Mouse (Mus musculus) intestine, embryonic 14.5 days (tissue): ENCODE measurements around the gene Acsf3. TPM values are rescaled to one million over a fixed set of nuclear protein-coding genes. Genes with fewer than 3 reads are reported as not detected.

Experiments used
- ATAC-seq: fragments of 200-750 bp; cut with Nextera tagmentation; replicated peaks from 2 replicates; pipeline ENCODE4 v1.8.0; 2017; ENCODE audit warnings: low read depth, moderate number of reproducible peaks, moderate TSS enrichment, moderate library complexity; ENCODE audit not compliant: low FRiP score, low TSS enrichment
- DNase-seq: peaks from one replicate; pipeline ENCODE4 v3.0.0-alpha.2; 2018; ENCODE audit warnings: low spot score
- H3K27ac ChIP-seq: fragments of 300-500 bp; sonication (generic); 2 replicates; pipeline ENCODE4 v1.5.1; 2014; ENCODE audit warnings: low read depth, mild to moderate bottlenecking, control low read depth
- H3K27me3 ChIP-seq: fragments of 300-500 bp; sonication (generic); replicated peaks from 2 replicates; pipeline ENCODE4 v1.6.1; 2014; ENCODE audit warnings: low read length, control low read depth; ENCODE audit not compliant: control insufficient read depth, insufficient read depth
- H3K36me3 ChIP-seq: fragments of 300-500 bp; sonication (generic); 2 replicates; pipeline ENCODE4 v1.6.1; 2014; ENCODE audit warnings: low read length, control low read depth; ENCODE audit not compliant: control insufficient read depth, insufficient read depth
- H3K4me1 ChIP-seq: fragments of 300-500 bp; sonication (generic); replicated peaks from 2 replicates; pipeline ENCODE4 v1.6.1; 2014; ENCODE audit warnings: low read length, control low read depth, mixed read lengths; ENCODE audit not compliant: control insufficient read depth, insufficient read depth
- H3K4me2 ChIP-seq: fragments of 300-500 bp; sonication (generic); 2 replicates; pipeline ENCODE4 v1.6.1; 2014; ENCODE audit warnings: low read length
- H3K4me3 ChIP-seq: fragments of 300-500 bp; sonication (generic); 2 replicates; pipeline ENCODE4 v1.5.1; 2014; ENCODE audit warnings: low read depth, low read length, control low read depth, mixed read lengths
- H3K9ac ChIP-seq: fragments of 300-500 bp; sonication (generic); 2 replicates; pipeline ENCODE4 v1.6.1; 2014; ENCODE audit warnings: mild to moderate bottlenecking, low read length
- H3K9me3 ChIP-seq: fragments of 300-500 bp; sonication (generic); 2 replicates; pipeline ENCODE4 v1.6.1; 2016; ENCODE audit warnings: low read length, control low read depth; ENCODE audit not compliant: control insufficient read depth
- WGBS: fragments of 180-500 bp; shearing (Covaris S2); extraction: QIAGEN DNeasy Blood & Tissue Kit; methylation state at CpG from one replicate; pipeline ENCODE4 v1.1.7; 2014; 5-methylcytosine and 5-hydroxymethylcytosine counted together
- polyA plus RNA-seq: library from polyadenylated mRNA; unstranded; fragments of >200 nt; fragmentation: Nextera tagmentation; extraction: Ambion mirVana; gene quantifications from 2 replicates; pipeline ENCODE4 v1.2.1, GENCODE M21; 2014

Acsf3 gene
- polyA plus RNA-seq, 1 experiment from 2014 or later = 21.6 TPM

DNA sequence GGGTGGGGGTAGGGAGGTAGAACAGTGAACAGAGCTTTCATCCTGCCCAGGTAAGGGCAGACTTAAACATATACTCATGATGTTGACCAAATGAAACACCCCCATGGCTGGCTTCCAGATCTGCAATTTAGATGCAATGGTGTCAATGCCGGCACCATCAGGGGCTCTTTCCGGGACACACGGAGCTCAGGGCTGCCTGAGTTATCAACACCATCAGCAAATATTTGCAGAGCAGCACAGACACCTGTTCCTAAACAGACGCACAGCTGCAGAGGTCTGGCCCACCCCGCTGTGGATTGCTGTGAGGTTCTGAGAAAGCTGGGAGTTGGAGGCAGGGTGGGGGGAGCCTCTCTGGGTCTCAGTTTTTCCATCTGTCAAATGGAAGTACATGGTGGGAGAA lies 9.1 kb upstream of the Acsf3 start:
- DNase-seq (no peak), ATAC-seq (peak; percentile 58; the same call in 1 of the 2 replicates)

DNA sequence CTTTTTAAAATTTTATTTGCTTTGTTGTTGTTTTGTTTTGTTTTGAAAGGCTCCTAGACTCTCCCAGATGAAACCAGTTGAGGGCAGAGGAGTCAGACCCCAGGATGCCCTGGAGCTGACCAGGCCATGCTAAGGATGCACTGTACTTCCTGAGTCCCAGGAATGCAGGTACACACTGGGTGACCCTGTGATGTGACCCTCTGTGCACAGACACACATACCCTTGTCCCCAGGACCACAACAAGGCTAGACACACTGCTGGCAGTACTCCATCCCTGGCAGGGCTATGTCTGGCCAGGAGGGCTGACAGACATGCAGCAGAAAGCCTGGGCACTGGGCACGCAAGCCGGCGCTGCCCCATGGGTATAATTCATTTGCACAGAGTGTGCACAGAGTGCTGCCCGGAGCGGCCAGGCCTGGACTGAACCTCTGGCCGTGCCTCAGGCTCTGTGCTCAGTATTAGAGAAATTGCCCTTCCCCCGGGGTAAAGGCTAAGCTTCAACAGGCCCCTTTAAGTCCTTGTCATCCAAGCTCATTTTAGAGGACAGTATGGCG lies 8.6 kb upstream of the Acsf3 start:
- no peak overlapping the region for H3K9ac ChIP-seq
- H3K4me1 ChIP-seq = no peaks in the 10 kb centered on the region
- no peak overlapping the region for H3K4me3 ChIP-seq
- no peaks in the 10 kb centered on the region for H3K27me3 ChIP-seq
- H3K9me3 ChIP-seq = no peaks in the 10 kb centered on the region
- H3K36me3 ChIP-seq = no peaks in the 10 kb centered on the region
- WGBS = 77% methylated on average over 8 of the region's 8 CpGs
- ATAC-seq = no peak
- H3K27ac ChIP-seq = no peak overlapping the region
- H3K4me2 ChIP-seq = no peak overlapping the region
- DNase-seq = no peak

More for the DNA sequence above, 9.1 kb upstream of the Acsf3 start:
- 49% methylated on average over 5 of the region's 5 CpGs for WGBS
- Histone ChIP-seq H3K4me1 (no peaks in the 10 kb centered on the region), H3K27ac (no peak overlapping the region), H3K36me3 (no peaks in the 10 kb centered on the region), H3K9ac (no peak overlapping the region), H3K27me3 (no peaks in the 10 kb centered on the region), H3K9me3 (no peaks in the 10 kb centered on the region), H3K4me3 (no peak overlapping the region), H3K4me2 (no peak overlapping the region)

DNA sequence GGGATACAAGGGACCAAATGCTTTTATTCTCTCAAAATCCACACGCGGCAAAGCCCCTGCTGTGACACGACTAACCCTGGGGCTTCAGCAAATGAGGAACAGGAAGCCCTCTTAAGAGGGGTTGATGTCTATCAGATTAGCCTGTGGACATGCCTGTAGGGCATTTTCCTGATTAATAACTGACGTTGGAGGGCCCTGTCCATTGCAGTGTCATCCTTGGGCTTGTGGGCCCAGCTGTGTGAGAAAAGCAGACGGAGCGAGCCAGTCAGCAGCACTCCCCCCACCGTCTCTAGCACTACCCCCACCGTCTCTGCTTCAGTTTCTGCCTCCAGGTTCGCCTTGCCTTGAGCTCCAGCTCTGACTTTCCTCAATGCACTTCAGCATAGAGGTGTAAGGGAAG lies 8.1 kb upstream of the Acsf3 start:
- Histone ChIP-seq H3K27ac (no peak overlapping the region), H3K4me3 (no peak overlapping the region), H3K4me2 (no peak overlapping the region), H3K9ac (no peak overlapping the region), H3K36me3 (no peaks in the 10 kb centered on the region), H3K27me3 (no peaks in the 10 kb centered on the region), H3K9me3 (no peaks in the 10 kb centered on the region), H3K4me1 (no peaks in the 10 kb centered on the region)
- DNase-seq (no peak), ATAC-seq (no peak)
- 57% methylated on average over 9 of the region's 9 CpGs for WGBS

DNA sequence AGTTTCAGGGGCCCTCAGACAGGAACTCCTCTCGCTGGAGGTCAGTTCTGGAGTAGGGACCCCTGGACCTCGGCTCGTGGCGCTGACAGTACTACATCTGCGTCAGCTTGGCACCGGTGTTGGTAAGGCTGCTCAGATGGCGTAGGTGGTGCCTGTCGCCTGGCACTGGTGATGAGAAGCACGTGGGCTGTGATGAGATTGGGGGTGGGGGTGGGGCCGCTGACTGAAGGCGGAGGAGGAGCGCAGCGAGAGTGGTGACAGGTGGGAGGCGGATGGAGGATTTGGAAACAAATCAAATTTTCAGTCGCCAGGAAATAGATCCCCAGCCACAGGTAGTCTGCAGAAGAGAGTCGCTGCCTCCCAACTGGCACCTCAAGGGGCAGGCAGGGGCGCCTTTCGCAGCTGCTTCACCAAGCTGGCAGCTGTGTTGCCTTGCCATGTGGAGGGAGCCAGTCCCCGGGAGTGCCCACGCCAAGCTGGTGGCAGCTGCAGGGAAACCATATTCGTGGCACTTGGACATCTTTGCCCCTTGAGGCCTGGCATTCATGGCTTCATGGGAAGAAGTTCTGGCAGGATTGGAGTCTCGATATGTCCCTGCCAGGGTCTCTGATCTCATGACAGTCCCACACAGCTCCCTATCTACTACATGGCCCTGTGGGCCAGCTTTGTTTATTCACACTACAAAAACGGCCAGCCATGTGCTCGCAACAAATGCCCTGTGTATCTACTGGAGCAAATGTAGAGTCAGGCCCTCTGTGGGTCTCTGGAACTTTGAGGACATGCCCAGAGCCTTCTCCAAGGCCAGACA lies 5.8 kb upstream of the Acsf3 start:
- 64% methylated on average over 24 of the region's 24 CpGs for WGBS
- DNase-seq = no peak
- H3K4me2 ChIP-seq = no peak overlapping the region

DNA sequence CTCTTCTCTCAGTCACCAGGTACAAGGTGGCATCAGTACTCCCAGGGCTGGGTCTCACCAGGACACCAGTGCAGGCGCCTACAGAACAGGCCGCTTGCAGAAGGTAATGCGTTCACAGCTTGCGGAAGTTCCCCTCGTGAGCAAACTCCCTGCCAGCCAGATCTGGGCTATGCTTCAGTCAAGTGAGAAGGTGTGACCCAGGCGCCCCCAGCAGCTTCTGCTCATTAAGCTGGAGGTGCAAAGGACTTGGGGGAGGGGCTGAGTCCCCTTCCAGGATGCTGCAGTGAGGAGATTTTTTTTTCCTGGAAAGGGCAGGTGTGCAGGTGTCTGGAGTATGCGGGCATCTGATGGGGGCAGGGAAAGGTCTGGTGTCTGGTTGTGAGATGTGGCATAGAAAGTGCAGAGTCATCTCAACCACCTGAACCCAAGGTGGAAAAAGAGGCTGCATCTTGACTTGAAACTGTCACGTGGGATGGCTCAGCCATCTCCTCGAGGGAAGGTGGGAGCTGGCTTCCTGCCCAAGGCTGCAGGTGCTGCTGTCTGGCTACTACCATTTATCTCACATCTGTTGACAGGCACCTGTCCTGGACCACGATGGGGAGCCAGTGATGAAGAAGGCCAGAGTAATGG lies 2.7 kb upstream of the Acsf3 start:
- H3K36me3 ChIP-seq = no peaks in the 10 kb centered on the region
- H3K4me3 ChIP-seq = no peak overlapping the region
- H3K27ac ChIP-seq = no peak overlapping the region
- WGBS = 32% methylated on average over 10 of the region's 10 CpGs
- H3K27me3 ChIP-seq = no peaks in the 10 kb centered on the region
- no peak overlapping the region for H3K4me2 ChIP-seq
- ATAC-seq = no peak
- H3K9ac ChIP-seq = no peak overlapping the region
- 0 out of 2 replicates have a peak, but pooled peaks cover 6% of the 10 kb centered on the region for H3K4me1 ChIP-seq
- DNase-seq = no peak
- H3K9me3 ChIP-seq = no peaks in the 10 kb centered on the region

More for the DNA sequence above, 5.8 kb upstream of the Acsf3 start:
- no peaks in the 10 kb centered on the region for H3K36me3 ChIP-seq
- H3K9me3 ChIP-seq = no peaks in the 10 kb centered on the region
- H3K4me3 ChIP-seq = no peak overlapping the region
- no peak for ATAC-seq
- H3K4me1 ChIP-seq = no peaks in the 10 kb centered on the region
- H3K27ac ChIP-seq = no peak overlapping the region
- no peaks in the 10 kb centered on the region for H3K27me3 ChIP-seq
- no peak overlapping the region for H3K9ac ChIP-seq

DNA sequence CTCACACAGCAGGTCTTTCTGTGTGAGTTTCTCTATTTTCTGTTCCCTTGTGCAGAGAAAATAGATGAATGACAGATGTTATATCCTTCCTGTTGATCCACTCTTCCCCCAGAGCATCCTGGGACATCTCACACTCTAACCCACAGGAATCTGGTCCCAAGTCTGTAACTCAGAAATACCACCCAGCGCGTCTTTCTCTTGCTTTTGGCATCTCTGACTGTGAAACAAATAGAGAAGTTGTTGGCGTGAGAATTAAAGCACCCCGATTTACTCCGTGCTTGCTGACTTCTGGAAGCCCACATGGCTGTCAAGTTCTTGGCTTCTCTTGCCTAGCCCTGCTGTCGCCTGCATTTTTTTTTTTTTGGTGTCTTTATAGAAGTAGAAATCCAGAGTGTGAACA lies 2.4 kb downstream of the Acsf3 start:
- ATAC-seq (no peak), DNase-seq (no peak)
- no peak overlapping the region for H3K4me2 ChIP-seq
- WGBS = 83% methylated on average over 6 of the region's 6 CpGs
- no peaks in the 10 kb centered on the region for H3K27me3 ChIP-seq
- no peak overlapping the region for H3K9ac ChIP-seq
- 0 out of 2 replicates have a peak, but pooled peaks cover 6% of the 10 kb centered on the region for H3K4me1 ChIP-seq
- no peak overlapping the region for H3K27ac ChIP-seq
- H3K4me3 ChIP-seq = no peak overlapping the region
- H3K9me3 ChIP-seq = no peaks in the 10 kb centered on the region
- H3K36me3 ChIP-seq = peaks cover 28% of the 10 kb centered on the region

DNA sequence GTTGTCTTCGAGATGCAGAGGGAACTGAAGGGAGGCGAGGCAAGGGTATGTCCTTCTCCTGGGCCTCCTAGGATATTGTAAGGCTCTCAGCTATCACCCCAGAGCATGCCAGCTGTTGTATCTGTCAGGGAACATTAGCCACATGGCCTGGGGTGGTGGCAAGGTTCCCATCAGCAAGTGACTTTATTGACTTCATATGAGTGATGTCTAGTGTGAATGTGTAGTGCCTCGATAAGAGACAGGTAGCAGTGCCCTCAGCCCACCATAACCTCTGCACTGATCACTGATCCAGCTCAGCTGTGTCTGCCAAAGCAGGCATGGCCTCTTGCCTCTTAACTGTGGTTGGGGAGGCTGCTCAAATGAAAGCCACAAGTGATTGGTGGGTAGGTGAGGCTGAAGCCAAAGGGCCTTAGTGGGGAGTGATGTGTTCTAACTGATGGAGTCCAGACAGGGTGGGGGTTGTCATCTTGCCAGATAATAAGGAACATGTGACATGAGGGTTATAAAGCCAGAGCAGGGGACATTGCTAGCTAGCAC lies 3.5 kb downstream of the Acsf3 start:
- WGBS = 83% methylated on average over 3 of the region's 3 CpGs
- H3K36me3 ChIP-seq = peaks cover 31% of the 10 kb centered on the region
- H3K27ac ChIP-seq = no peak overlapping the region
- no peaks in the 10 kb centered on the region for H3K9me3 ChIP-seq
- H3K4me3 ChIP-seq = no peak overlapping the region
- no peaks in the 10 kb centered on the region for H3K27me3 ChIP-seq
- H3K4me2 ChIP-seq = no peak overlapping the region
- DNase-seq = no peak
- H3K4me1 ChIP-seq = 0 out of 2 replicates have a peak, but pooled peaks cover 6% of the 10 kb centered on the region
- H3K9ac ChIP-seq = no peak overlapping the region
- no peak for ATAC-seq

DNA sequence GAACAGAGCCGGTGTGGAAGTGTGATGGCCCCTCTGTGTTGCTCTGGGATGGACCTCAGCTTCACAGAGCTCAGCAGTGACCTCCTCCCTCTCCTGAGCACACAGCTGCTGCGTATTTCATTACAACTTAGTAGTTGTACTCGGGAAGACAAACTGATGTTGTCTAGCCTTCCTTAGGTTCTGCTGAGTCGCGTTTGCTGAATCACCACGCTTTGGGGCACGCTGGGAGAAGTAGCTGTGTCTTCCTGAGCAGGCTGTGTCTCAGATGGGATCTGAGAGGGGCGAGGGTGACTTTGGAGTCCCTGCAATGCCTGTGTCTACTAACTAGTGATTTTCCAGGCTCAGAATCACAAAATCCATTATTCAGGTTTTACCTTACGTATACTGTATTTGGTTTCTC lies 4.0 kb downstream of the Acsf3 start:
- Histone ChIP-seq H3K27ac (no peak overlapping the region), H3K4me1 (0 out of 2 replicates have a peak, but pooled peaks cover 6% of the 10 kb centered on the region), H3K9me3 (no peaks in the 10 kb centered on the region), H3K36me3 (peaks cover 36% of the 10 kb centered on the region), H3K4me3 (no peak overlapping the region), H3K4me2 (no peak overlapping the region), H3K27me3 (no peaks in the 10 kb centered on the region), H3K9ac (no peak overlapping the region)
- ATAC-seq (no peak), DNase-seq (no peak)
- 75% methylated on average over 9 of the region's 9 CpGs for WGBS
